Mouse (Mus musculus): ENCODE data around the gene Prr29.

DNA sequence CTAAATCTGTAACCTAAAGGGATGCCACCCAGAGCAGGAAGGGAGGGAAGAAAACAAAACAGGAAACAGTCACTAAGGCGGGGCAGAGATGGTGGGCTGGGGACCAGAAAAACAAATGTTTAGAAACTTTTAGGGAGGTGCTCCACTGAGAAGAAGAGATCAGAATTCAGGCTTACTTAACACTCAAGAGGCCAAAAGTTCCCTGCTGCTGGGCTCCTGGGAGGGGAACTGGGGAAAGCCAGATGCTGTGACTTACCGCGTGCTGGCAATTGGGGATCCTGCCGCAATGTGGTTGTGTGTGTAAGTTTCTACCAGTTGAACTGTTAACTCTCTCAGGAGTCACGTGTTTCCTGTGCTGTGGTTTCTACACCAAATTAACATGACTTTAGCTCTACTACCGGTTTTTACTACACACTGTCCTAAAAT is 22.5 kb downstream of the Prr29 start, which contains the start of gene Icam2:
- TF ChIP-seq HCFC1 (IDR thresholded peaks at IDR 0.05; ENCODE audit: borderline replicate concordance, insufficient read depth, low read length) (no peak), ZNF384 (IDR thresholded peaks at IDR 0.05; ENCODE audit: low read depth, low read length) (no peak), CHD2 (IDR thresholded peaks at IDR 0.05; ENCODE audit: low read depth, low read length) (no peak), MAFK (IDR thresholded peaks at IDR 0.05; ENCODE audit: insufficient read depth, low read depth, low read length) (no peak), ZC3H11A (IDR thresholded peaks at IDR 0.05; ENCODE audit: borderline replicate concordance, low read depth, low read length) (no peak)
